Mouse (Mus musculus): ENCODE measurements around the gene Gps1. TPM values are rescaled to one million over a fixed set of nuclear protein-coding genes. Genes with fewer than 3 reads are reported as not detected.
A peak's percentile ranks its signal among the peaks of the same experiment; 100 is the strongest.
"Not testable (repeated sequence)": the region's sequence is repeated elsewhere in the genome, so short reads cannot be mapped to it uniquely, and the experiment has no call there.

Gps1 gene
- polyA plus RNA-seq, 1 experiment = 130 TPM

DNA sequence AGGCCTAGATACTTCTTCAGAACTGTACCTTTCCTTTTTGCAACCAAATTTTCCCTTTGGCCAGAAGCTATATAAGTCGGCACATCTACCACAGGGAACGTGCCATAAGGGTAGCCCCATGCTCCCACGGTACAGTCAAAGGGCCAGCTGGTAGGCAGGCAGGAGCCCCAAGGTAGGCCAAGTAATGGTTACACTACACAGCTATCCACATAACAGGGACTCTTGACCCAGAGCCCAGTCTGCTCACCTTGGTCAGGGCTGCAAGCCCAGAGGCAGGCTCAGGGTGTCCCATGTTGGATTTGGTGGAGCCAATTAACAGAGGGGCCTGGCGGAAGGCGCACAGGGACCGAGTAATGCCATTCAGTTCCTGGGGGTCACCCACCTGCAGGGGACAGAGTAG is 35.5 kb downstream of the Gps1 start:
- WGBS = 95% methylated on average over 6 of the region's 6 CpGs
- DNase-seq (ENCODE audit: low read depth, low spot score) = no peak

DNA sequence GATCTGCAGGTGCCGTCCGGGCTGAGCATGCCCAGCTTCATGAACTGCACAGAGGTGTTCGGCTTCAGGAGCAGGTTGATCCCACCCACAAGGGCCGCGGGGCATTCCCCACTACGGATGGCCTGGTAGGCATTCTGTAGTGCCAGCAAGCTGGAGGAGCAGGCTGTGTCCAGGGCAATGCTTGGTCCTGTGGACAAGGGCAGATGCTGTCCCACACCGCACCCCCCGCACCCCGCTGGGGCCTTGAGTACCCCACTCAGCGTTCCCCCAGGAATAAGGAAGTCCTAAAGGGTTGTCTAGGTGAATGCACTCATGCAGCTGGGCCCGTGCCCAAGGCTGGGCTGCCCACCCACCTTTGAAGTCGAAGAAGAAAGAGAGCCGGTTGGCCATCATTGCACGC is 36.5 kb downstream of the Gps1 start:
- WGBS = 93% methylated on average over 14 of the region's 14 CpGs
- no peak for DNase-seq (ENCODE audit: low read depth, low spot score)

DNA sequence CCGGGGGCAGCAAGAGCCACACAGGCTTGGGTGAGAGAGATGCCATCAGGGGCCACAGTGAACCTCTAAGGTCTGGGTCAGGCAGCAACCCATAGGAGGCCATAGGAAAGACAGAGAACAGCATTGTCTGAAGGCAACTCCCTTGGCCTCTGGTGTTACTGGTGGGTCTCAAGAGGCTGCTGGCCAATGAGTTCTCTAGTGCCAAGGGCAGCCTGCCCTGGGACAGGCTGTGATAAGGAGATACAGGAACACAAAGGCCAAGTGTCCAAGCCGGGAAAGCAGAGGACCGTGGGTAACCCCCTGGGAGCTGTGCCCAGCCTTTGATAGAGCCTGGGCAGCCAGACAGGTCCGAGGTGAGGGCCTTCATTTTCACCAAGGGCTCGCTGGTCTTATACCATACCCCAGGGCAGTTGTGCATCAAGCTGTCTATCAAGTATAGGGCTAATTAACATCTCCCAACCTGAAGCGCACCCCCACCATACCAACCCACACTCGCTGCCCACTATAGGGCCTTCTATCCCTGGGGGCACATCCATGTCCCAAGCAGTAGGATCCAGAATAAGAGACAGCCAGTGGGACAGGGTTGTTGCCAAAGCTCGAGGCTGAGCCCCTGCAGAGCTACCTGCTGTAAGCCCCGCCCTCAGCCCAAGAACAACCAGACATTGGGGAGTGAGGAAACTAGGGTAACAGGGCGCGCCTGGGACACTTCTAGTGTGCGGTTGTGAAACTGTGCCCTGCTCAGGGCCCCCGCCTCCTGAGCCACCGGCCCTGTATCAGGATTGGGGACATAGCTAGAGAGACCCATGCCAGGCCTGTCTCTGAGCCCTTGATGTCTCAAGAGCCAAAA is 37.2 kb downstream of the Gps1 start:
- no peak for DNase-seq (ENCODE audit: low read depth, low spot score)
- 54% methylated on average over 14 of the region's 14 CpGs for WGBS

DNA sequence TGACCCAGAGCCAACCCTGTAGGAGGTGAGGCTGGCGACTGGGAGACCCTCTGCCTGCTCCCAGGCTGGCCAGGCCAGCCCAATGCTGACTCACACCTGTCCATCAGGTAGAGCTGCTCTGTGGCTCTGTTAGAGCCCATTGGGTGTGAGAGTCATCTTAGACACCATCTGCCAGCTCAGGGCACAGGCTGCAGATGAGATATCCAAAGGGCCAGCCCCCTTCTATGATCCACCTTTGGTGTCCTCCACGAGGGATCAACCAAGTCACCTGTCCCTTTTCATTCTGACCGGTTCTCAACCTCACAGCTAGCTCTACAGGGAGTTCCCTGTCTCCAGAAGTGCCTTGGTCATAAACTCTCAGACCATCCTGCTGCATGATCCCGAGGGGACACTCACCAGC is 38.2 kb downstream of the Gps1 start:
- 31% methylated on average over 4 of the region's 4 CpGs for WGBS
- DNase-seq (ENCODE audit: low read depth, low spot score) = no peak

DNA sequence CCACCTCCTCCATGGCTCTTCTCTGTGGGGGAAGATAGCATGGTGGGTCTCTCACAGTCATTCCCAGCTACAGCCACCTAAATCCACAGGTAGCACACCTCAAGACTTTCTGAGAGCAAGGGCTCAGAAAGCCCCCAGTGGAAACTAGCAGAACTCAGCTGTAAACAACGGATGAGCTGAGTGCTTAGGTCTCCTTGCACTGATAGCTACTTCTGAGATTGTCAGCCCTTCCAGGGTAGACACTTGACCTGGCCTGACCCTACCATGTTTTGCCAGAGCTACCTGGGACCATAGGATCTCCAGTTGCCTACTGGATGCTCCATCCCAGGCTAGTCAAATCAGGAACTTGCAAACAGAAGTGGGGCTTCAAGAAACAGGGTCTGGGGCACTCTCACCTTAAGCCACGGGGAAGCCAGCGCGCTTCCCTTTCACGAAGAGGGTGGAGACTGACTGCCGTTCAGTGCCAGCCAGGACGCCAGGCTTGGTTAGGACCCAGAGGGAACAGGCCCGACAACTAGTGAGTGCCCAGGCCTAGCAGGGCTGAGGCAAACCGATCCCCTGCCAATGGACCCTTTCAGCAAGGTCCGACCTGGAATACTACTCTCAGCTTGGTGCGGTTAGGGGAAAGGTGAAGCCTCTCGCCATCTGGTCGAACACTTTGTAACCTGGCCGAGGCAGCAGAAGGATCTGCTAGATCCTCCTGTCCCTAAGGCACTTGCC is 38.9 kb downstream of the Gps1 start:
- 3% methylated on average over 14 of the region's 14 CpGs for WGBS
- DNase-seq (ENCODE audit: low read depth, low spot score) = no peak

DNA sequence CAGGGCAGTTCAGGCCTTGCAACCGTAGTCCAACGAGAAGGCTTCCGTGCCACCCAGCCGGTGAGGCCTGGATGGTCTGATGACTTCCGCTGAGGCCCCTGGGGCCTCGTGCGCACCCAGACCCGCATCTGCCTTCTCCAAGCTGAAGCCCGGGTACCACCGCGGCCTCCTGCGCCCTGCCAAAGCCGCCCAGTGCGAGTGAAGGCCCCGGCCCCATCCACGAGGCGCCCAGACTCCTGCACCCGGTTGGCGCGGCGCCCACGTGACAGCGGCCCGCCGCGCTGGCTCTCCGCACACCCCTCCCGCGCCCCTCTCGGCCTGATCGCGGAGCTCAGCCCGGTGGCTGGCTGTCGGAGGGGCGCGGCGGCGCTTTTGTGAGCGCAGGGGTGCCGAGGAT is 39.5 kb downstream of the Gps1 start:
- WGBS = under 1% methylated on average over 40 of the region's 40 CpGs
- DNase-seq (ENCODE audit: low read depth, low spot score) = no peak

DNA sequence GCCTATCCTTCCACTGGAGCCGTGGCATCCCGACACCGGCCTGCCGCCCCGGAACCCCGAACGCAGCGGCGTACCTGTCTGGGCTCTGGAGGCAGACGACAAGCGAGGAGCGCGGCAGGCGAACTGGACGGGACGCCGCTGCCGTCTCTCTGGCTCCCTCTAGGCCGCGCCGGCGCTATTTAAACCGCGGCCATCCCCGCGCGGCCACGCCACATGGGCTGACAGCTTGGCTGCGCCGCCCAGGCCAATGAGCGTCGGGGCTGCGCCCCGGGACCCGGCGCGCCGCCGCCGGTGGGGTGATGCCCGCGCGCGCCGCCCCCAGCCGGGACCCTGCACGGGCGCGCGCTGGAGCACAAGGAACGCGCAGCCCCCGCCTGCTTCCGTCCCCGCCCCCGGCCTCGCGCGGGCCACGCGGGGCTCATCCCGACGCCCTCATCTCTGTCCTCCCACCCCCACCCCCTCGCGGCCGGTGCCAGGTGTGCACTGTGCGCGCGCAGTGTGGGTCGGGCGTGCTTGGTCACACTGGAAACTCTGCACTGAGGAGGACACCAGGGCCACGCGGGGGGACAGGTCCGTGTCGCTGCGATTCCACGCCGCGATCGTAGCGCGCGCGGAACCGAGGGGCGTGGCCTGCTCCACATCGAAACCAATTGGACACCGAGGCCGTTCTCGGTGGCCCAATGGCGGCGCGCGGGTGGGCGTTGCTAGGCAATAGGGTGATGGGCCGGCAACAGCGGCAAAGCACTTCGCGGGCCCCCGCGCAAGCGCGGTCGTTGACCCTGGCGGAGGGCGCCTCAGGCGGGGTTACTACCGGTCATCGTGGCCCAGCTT is 40.1 kb downstream of the Gps1 start, which contains the start of gene Fasn:
TSS of gene Fasn (minus strand) at position 592 of the 831 bp plus-strand sequence.
- WGBS = under 1% methylated on average over 108 of the region's 109 CpGs
- peak; percentile 62 for DNase-seq (ENCODE audit: low read depth, low spot score)

DNA sequence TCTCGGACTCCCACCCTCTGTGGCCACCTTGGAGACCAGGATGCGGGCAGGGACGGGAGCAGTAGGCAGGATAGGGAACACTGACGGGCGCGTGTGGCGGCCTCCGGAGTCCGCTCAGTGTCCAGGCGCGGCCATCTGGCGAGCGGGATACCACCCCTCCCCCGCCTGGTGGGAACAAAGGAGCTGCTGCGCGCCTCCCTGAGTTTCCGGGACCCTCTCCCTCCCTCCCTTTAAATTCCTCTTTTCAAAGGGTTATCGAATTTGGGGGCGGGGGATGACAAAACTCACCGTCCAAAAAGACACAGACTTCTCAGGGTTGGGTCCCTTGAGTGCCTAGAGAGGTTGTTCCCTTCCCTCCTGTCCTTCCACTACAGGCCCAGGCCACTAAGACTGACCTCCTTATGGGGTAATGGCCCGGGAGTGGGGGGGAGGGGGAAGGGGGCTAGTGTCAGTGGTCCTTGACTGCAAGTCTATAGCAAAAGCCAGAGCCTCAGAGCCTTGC is 40.8 kb downstream of the Gps1 start:
- WGBS = under 1% methylated on average over 21 of the region's 21 CpGs
- DNase-seq (ENCODE audit: low read depth, low spot score) = no peak

DNA sequence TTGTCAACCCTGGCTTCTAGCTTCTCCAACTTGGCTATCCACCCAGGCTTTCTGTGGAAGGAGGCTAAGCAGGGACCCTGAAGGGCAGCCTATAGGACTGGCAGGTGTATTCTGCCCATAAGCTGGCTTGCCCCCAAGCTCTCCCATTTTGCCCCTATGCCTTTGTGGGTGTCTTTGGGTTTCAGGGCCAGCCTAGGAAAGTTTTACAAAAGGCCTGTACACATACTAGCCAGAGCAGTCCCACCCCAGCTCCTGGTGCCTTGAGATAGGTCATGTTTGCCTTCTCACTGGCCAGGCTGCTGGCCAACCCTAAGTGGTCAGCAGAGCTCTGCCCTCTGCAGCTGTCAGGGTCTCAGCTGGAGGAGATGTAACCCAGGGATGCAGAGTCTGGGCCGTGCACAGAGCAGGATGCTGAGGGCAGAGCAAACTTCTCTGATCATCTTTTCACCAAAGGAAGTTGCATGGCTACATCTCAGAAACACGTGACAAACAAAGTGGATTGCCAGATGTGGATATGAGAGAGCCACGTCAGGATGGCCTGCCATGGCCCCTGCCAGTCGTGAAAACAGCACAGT is 41.3 kb downstream of the Gps1 start:
- 72% methylated on average over 4 of the region's 4 CpGs for WGBS
- no peak for DNase-seq (ENCODE audit: low read depth, low spot score)

DNA sequence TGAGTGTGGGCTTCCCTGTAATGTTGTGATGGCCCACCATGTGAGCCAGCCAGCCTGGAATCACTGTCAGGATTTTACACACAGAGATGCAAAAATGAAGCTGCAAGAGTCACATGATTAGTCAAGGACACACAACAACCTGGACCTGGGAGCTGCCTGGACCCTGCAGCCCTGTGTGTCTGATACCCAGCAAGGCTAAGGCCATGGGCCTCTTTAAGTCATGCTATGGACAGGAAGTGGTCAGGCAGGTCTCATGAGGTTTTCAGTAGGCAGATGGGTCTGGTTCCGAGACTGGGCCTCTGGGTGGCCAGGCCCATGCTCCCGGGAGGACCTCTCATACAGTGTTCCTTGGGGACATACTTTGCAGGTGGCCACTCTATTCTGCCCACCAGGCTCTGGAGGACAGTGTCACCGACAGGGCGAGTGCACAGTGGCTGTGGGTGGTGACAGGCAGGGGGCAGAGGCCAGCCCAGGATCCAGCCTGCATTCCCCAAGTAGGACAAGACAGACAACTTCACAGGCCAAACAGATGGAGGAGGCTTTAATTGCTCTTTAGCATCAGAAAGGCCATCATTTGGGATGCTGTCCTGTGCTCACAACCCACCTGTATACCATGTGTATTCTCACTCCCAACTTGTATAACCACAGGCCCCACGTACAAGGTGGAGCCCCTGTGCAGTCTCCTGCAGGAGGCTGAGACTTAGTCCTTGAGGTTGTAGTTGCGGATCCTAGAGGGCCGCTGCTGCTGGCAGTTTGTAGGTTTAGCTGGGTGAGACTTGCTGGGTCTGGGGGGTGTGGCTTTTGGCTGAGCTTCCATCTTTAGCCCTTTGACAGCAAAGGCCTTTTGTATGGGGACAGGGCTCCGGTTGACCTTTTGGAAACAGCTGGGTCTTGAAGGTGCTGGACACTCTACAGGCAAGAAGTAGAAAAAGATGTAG is 42.2 kb downstream of the Gps1 start:
- DNase-seq (ENCODE audit: low read depth, low spot score) = no peak
- 96% methylated on average over 8 of the region's 8 CpGs for WGBS

DNA sequence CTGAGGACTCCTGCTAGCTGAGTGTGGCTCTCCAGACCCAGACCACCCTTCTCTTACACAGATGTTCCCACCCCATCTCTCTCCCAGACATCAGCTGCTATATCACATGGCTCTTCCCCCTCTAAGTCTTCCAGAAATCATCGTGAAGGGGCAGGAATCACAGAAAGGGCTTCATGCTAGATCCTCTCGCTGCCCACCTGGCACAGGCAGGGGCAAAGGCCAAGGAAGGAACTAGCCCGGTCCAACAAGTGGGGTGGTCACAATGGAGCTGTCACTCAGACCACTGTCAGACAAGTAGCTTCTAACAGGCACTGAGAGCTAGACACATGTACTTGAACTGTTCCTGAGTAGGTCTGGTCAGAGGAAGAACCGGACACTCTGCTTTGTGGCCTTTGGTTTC is 44.3 kb downstream of the Gps1 start:
- DNase-seq (ENCODE audit: low read depth, low spot score) = no peak
- 78% methylated on average over 4 of the region's 4 CpGs for WGBS

DNA sequence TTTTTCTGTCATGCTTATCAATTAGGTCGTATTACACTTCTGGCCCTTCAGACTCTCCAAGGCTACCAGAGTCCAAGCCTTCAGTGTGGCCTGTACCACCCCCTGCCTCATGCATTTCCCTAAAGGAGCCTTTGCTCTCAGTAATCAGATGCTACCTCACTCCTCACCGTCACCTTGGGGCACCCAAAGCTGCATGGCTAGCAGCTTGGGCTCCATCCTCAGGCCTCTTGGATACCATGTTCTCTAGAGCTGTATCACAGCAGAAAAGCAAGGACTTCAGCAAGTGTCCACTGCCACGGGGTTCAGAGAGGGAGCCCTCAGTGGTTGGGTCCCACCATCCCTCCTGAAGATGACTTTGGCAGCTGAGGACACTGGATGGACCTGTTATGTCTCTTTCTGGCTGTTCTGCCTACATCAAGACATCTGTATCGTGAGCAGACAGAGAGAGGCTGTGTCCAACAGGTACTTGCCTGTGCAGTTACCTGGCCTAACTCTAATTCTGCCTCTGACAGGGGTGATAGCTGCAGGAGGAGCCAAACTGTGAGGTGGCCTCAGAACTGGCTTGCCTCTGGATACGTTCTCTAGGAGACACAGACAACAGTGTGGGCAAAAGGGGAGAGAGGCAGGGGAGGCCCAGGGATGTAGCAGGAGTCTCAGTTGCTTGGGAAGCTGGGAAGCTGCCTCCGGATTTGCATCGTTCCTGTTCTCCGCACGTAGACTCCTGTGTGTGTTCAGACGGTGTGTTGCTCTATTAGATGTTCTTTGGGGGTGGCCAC is 45.9 kb downstream of the Gps1 start:
- 91% methylated on average over 10 of the region's 10 CpGs for WGBS
- DNase-seq (ENCODE audit: low read depth, low spot score) = no peak

DNA sequence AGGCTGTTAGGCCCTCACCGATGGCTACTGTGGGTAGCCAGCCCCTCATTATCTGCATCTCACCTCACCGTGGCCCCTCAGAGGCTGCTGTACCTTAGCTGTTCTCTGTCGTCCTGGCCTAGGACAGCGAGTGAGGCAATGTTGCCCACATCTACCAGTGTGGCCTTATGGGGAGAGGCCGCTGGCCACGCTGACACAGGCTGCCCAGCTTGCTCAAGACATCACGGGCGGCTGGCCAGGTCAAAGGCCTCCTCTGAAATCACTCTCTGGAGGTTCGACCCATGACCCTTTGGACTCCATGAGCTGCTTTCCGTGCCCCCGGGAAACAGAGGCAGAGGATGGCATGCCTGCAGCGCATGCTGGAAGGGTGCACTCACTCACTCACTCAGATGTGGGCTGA is 46.6 kb downstream of the Gps1 start:
- WGBS = 89% methylated on average over 12 of the region's 12 CpGs
- DNase-seq (ENCODE audit: low read depth, low spot score) = no peak

DNA sequence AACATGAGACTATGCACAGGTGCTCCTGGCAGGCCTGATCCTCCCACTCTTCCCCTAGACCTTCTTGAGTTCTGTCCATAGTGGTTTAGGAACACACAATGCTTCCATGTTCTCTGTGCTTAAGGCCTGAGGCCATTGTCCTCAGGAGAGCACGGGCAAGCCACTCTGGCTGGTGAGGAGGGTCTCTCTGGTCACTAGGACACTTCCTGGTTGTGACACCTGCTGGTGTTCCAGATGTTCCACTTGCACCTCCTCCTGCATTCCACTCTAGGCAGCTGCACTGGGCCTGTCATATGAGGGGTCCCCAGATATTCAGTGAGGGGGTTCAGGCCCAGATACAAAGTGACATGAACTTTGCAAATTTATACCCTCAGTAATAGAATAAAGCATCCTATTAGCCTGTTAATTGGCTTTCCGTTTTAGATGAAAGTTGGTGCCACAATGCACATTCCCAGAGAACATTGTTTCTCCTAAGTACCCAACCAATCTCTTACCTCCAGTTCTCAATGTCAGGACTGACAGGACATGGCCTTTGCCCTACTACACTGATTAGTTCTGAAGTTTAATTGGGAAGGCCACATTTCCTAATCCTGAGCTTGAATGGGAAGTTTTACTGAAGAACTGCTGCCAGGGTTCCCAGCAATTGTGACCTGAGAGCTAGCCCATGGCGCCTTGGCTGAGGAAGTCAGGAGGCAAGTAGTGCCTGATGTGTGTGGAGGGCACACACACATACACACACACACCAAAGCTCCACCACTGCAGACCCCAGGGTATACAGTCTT is 47.8 kb downstream of the Gps1 start:
- 84% methylated on average over 3 of the region's 3 CpGs for WGBS

DNA sequence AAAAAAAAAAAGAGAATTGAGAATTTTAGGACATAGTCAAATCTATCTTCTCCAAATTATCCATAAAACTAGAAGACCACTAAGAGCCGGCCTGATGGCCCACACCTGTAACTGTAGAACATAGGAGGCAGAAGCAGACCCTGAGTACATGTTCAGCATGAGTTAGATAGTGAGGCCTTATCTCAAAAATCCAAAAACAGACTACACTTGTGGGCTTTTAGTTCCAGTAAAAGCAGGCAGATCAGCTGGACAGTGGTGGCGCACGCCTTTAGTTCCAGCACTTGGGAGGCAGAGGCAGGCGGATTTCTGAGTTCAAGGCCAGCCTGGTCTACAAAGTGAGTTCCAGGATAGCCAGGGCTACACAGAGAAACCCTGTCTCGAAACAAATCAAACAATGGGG is 48.9 kb downstream of the Gps1 start:
- not testable (repeated sequence) for DNase-seq (ENCODE audit: low read depth, low spot score)
- 97% methylated on average over 5 of the region's 5 CpGs for WGBS

More for the DNA sequence above, 47.8 kb downstream of the Gps1 start:
- no peak for DNase-seq (ENCODE audit: low read depth, low spot score)

DNA sequence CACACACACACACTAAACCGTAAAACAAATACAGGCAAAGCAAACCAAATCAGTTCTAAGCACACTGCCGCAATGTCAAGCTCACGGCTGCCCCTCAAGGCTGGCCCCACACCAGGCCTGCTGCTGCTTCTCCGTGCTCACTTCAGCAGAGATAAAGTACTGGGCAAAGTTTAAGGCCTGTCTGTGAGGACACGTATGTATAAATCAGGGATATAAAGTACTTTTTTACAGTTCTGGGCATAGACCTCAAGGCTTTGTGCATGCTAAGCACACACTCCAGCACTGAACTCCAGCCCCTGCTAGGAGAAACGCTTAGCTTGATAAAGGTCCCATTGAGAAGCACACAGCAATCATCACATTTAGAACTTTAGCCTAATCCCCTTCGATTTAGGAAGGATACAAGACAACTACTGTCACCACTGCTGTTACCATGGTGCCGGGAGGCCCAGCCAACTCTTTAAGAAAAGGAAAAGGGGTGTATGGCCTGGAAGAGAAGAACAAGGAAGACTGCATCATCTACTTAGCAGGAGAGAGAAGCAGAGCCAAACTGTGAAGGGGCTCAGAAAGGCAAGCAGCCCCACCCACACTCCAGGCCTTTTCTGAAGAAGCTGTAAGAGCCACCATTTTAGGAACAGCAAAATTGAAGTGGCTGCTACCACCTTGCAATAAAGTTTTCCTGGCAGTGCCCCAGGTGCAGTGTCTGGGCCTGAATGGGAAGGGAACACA is 49.6 kb downstream of the Gps1 start:
- WGBS = 45% methylated on average over 8 of the region's 8 CpGs
- no peak for DNase-seq (ENCODE audit: low read depth, low spot score)
